Mouse (Mus musculus) frontal cortex, adult 2 months (tissue): ENCODE data around the gene Trnau1ap. TPM values are rescaled to one million over a fixed set of nuclear protein-coding genes. Genes with fewer than 3 reads are reported as not detected.
"Not testable (repeated sequence)": the region's sequence is repeated elsewhere in the genome, so short reads cannot be mapped to it uniquely, and the experiment has no call there.

Experiments used
- DNase-seq, 2 experiments: peaks; one replicate each; pipeline ENCODE4 v3.0.0; 2022; ENCODE audit warnings: low spot score in 1 of 2; ENCODE audit errors: extremely low spot score in 1 of 2
- polyA plus RNA-seq: library from polyadenylated mRNA; depleted of rRNA; stranded (reverse); fragments of >200 nt; gene quantifications from 2 replicates; pipeline ENCODE4 v1.2.3, GENCODE M21; 2012

Gene Trnau1ap
- polyA plus RNA-seq, 1 experiment, result 17.4 TPM

- peak; percentile 33 to 77 for DNase-seq
Observed at GRCm38 (mm10) chr4:132302939-132303479, 26.3 kb downstream of the Trnau1ap start, which contains the start of gene Rab42. TSS of gene Rab42 (minus strand) at chr4:132303385.

- peak in 1 of 2 experiments; percentile 17 for DNase-seq
Observed at GRCm38 (mm10) chr4:132301965-132302938, 27.1 kb downstream of the Trnau1ap start.

GRCm38 (mm10) chr4:132301486-132301885, 27.9 kb downstream of the Trnau1ap start:
- no peak for DNase-seq

- no peak for DNase-seq
Observed at GRCm38 (mm10) chr4:132299849-132300248, 29.5 kb downstream of the Trnau1ap start.

- DNase-seq, result no peak
Observed at GRCm38 (mm10) chr4:132295696-132296390, 33.5 kb downstream of the Trnau1ap start.

- no peak for DNase-seq
Observed at GRCm38 (mm10) chr4:132293682-132294240, 35.6 kb downstream of the Trnau1ap start.

GRCm38 (mm10) chr4:132292988-132293387, 36.4 kb downstream of the Trnau1ap start:
- peak in 1 of 2 experiments; percentile 57 for DNase-seq

- no peak for DNase-seq
Observed at GRCm38 (mm10) chr4:132291624-132292335, 37.6 kb downstream of the Trnau1ap start.

GRCm38 (mm10) chr4:132291056-132291455, 38.3 kb downstream of the Trnau1ap start:
- no peak for DNase-seq

GRCm38 (mm10) chr4:132288840-132289239, 40.5 kb downstream of the Trnau1ap start:
- not testable (repeated sequence) for DNase-seq

GRCm38 (mm10) chr4:132275949-132276348, 53.4 kb downstream of the Trnau1ap start:
- DNase-seq, result no peak

GRCm38 (mm10) chr4:132274156-132274862, 55.0 kb downstream of the Trnau1ap start, which contains the start of gene Taf12:
TSS of gene Taf12 (plus strand) at chr4:132274375.
- DNase-seq, result peak; percentile 79 to 92

GRCm38 (mm10) chr4:132273166-132273565, 56.2 kb downstream of the Trnau1ap start:
- DNase-seq, result no peak

GRCm38 (mm10) chr4:132269740-132270560, 59.4 kb downstream of the Trnau1ap start:
- peak; percentile 79 to 89 for DNase-seq

GRCm38 (mm10) chr4:132268871-132269739, 60.2 kb downstream of the Trnau1ap start:
- no peak for DNase-seq

- DNase-seq, result peak in 1 of 2 experiments; percentile 57
Observed at GRCm38 (mm10) chr4:132266835-132267349, 62.4 kb downstream of the Trnau1ap start.

- no peak for DNase-seq
Observed at GRCm38 (mm10) chr4:132263313-132263712, 66.0 kb downstream of the Trnau1ap start.

GRCm38 (mm10) chr4:132262358-132262616, 67.1 kb downstream of the Trnau1ap start:
- DNase-seq, result no peak
